Mouse (Mus musculus): Measurements from ENCODE around the gene Kpna1. TPM values are rescaled to one million over a fixed set of nuclear protein-coding genes. Genes with fewer than 3 reads are reported as not detected.
"Not testable (repeated sequence)": the region's sequence is repeated elsewhere in the genome, so short reads cannot be mapped to it uniquely, and the experiment has no call there.

Kpna1 gene
- polyA plus RNA-seq (2012; rRNA removed) (14.7 and 15.4 TPM in 2 replicates), polyA plus RNA-seq (2014; fragmentation: Nextera tagmentation; extraction: Ambion mirVana) (38.7 and 39.5 TPM in 2 replicates)

DNA sequence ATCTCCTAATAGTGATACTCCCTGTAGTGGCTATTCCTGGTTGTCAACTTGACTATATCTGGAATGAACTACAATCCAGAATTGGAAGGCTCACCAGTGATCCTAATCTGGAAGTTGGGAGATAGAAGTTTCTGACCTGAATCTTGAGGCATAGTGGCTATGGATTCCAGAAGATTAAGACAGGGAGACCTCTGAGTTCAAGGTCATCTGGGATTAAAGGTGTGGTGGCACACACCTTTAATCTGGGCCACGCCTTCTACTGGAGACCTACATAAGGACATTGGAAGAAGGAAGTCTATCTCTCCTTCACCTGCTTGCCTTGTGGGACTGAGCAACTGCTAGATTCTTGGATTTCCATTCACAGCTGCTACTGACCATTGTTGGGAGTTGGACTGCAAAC is at the start of gene Kpna1:
Gene Kpna1, plus strand, starts transcription at position 301 of the 400 bp plus-strand sequence.
- ATAC-seq (ENCODE audit: low FRiP score, low read depth); DNase-seq (ENCODE audit: low spot score): not testable (repeated sequence)
- 80% methylated on average over 1 of the region's 1 CpGs for WGBS

DNA sequence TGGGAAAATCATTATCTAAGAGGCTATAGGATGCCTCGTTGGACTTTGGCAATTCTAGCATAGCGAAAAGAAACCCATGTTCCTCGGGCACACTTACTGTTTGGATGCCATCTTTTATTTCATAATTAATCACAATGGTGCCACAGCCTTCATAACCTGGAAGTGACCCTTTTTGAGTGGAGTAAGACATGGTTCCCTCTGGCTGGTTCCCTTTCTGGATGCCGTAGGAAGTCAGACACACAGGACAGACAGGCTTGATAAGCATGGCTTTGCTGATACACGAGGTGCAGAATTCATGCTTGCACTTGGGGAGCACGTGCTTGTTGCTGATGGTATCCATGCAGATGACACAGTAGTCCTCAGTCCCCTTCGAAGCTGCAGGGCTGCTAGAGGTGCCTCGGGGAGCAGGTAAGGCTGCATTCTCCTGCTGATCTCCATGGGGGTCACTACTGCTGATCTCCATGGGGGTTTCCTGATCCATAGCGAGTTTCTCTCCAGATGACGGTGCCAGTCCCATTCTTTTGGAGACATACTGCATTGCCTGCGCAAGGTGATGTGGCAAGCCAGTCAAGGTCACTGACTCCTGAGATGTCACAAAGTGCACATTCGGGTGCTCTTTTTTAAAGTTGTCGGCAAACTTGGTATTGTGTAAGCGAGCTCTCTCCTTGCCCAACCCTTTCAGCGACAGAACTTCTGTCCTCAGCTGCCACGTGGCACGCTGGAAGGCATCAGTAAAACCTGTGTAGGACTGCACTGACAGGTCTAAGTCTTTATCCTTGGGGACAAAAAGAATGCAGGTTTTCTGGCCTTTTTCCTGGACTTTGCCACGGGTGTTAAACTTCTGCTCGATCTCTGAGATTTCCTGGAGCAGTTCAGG is 46.1 kb upstream of the Kpna1 start:
- H3K4me2 ChIP-seq (replicated peaks; ENCODE audit: low read depth, low read length, severe bottlenecking): no peak overlapping the region
- no peak overlapping the region for H3K4me3 ChIP-seq (replicated peaks; ENCODE audit: low read length)
- H3K4me1 ChIP-seq (ENCODE audit: control insufficient read depth, insufficient read depth, low read length): no peaks in the 10 kb centered on the region
- 81% methylated on average over 19 of the region's 19 CpGs for WGBS
- TF ChIP-seq POLR2A (IDR thresholded peaks at IDR 0.05; ENCODE audit: borderline replicate concordance, extremely low read depth, insufficient read depth, insufficient read length): no peak
- no peak overlapping the region for H3K9ac ChIP-seq (ENCODE audit: low read depth, low read length, severe bottlenecking)
- H3K27me3 ChIP-seq (ENCODE audit: control insufficient read depth, insufficient read depth, low read length): no peaks in the 10 kb centered on the region
- H3K9me3 ChIP-seq (ENCODE audit: control insufficient read depth, low read length): no peaks in the 10 kb centered on the region
- ATAC-seq (ENCODE audit: low FRiP score, low read depth): no peak
- H3K27ac ChIP-seq (replicated peaks; ENCODE audit: low read depth, low read length): no peak overlapping the region
- no peak for DNase-seq (ENCODE audit: low spot score)
- H3K36me3 ChIP-seq (ENCODE audit: control insufficient read depth, insufficient read depth, low read length): no peaks in the 10 kb centered on the region

More for the DNA sequence above, at the start of gene Kpna1:
- H3K27me3 ChIP-seq (ENCODE audit: control insufficient read depth, insufficient read depth, low read length); H3K27ac ChIP-seq (replicated peaks; ENCODE audit: low read depth, low read length); H3K4me1 ChIP-seq (ENCODE audit: control insufficient read depth, insufficient read depth, low read length); H3K9me3 ChIP-seq (ENCODE audit: control insufficient read depth, low read length); H3K36me3 ChIP-seq (ENCODE audit: control insufficient read depth, insufficient read depth, low read length); H3K4me3 ChIP-seq (replicated peaks; ENCODE audit: low read length); H3K9ac ChIP-seq (ENCODE audit: low read depth, low read length, severe bottlenecking); H3K4me2 ChIP-seq (replicated peaks; ENCODE audit: low read depth, low read length, severe bottlenecking): not testable (repeated sequence)

DNA sequence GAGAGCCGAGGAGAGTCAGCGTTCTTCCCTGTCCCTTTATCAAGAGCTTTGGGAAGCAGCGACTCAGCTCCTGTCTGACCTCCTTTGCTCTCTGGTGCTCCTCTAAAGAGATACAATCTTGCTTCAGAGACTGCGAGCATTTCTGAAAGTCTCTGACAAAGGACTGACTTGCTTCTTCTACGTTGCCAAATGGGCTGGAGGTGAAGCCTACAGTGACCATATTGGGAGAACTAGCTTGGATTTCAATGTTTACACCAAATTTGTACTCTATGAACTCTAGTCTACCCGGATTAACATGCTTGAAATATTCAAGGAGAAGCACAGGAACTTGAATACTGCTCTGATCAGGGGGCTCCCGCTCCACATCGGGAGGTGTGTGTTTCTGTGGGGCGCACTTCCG is 45.4 kb upstream of the Kpna1 start:
- WGBS: 86% methylated on average over 10 of the region's 10 CpGs

DNA sequence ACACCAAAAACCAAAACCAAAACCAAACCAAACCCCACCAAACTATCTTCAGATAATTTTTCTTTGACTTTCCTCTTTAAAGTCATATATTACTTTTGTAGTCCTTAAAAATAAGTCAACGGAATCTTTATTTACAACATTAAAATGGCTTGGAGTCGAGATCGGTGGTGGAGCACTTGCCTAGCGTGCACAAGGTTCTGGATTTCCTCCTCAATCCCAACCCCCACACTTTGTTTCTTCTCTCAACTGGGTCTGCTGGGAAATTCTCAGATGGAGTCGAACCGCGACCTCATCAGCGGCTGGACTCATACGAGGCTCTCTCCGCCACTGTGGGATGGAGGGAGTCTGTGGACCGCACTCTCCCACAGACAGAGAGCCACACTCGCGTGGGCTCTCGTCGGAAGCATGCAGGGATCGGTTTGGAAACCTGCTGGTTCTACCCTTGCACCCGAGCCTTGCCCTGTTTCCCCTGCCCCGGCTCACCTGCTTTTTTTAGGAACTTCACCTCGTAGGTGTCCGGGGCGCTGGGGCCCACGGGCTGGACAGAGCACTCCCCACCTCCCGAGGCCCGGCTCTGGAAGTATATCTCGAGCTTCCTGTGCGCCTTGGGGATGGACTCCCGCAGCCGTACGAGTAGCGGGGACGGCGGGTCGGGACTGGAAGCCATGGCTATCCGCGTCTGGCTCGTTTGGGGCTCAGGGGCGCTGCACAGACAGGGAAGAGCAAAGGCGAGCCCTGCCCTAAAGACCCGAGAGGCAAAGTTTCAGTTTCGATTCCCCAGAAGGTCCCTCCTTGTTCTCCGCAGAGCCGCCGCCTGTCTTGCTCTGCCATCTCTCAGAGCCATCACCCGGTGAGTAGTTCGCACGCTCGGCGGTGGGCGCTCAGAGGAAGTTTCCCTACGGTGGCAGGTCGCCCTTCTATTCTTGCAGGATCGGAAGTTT is 40.1 kb upstream of the Kpna1 start, which contains the start of the genes Parp9 and Dtx3l:
Gene Parp9, plus strand, starts transcription at position 260 of the 941 bp plus-strand sequence.
Gene Dtx3l, minus strand, starts transcription at position 941 of the 941 bp plus-strand sequence.
- H3K9me3 ChIP-seq (ENCODE audit: control insufficient read depth, low read length): no peaks in the 10 kb centered on the region
- peaks cover 6% of the 10 kb centered on the region; the same call in 1 of the 2 replicates for H3K4me1 ChIP-seq (ENCODE audit: control insufficient read depth, insufficient read depth, low read length)
- ATAC-seq (ENCODE audit: low FRiP score, low read depth): peak; percentile 78
- TF ChIP-seq POLR2A (IDR thresholded peaks at IDR 0.05; ENCODE audit: borderline replicate concordance, extremely low read depth, insufficient read depth, insufficient read length): 0 out of 2 replicates have a peak, but pooled peaks have one; percentile 25
- H3K4me3 ChIP-seq (replicated peaks; ENCODE audit: low read length): peak within 1 kb of the TSS; percentile 54
- peak within 1 kb of the TSS; percentile 78 for H3K4me2 ChIP-seq (replicated peaks; ENCODE audit: low read depth, low read length, severe bottlenecking)
- 2% methylated on average over 52 of the region's 52 CpGs for WGBS
- no peaks in the 10 kb centered on the region for H3K27me3 ChIP-seq (ENCODE audit: control insufficient read depth, insufficient read depth, low read length)
- H3K27ac ChIP-seq (replicated peaks; ENCODE audit: low read depth, low read length): no peak within 1 kb of the TSS
- DNase-seq (ENCODE audit: low spot score): peak; percentile 37
- no peaks in the 10 kb centered on the region for H3K36me3 ChIP-seq (ENCODE audit: control insufficient read depth, insufficient read depth, low read length)
- peak within 1 kb of the TSS; percentile 74 for H3K9ac ChIP-seq (ENCODE audit: low read depth, low read length, severe bottlenecking)

More for the DNA sequence above, 45.4 kb upstream of the Kpna1 start:
- Histone ChIP-seq H3K4me3 (replicated peaks; ENCODE audit: low read length) (no peak overlapping the region), H3K27me3 (ENCODE audit: control insufficient read depth, insufficient read depth, low read length) (no peaks in the 10 kb centered on the region), H3K9me3 (ENCODE audit: control insufficient read depth, low read length) (no peaks in the 10 kb centered on the region), H3K4me1 (ENCODE audit: control insufficient read depth, insufficient read depth, low read length) (no peaks in the 10 kb centered on the region), H3K36me3 (ENCODE audit: control insufficient read depth, insufficient read depth, low read length) (no peaks in the 10 kb centered on the region), H3K4me2 (replicated peaks; ENCODE audit: low read depth, low read length, severe bottlenecking) (no peak overlapping the region), H3K27ac (replicated peaks; ENCODE audit: low read depth, low read length) (no peak overlapping the region), H3K9ac (ENCODE audit: low read depth, low read length, severe bottlenecking) (no peak overlapping the region)
- TF ChIP-seq POLR2A (IDR thresholded peaks at IDR 0.05; ENCODE audit: borderline replicate concordance, extremely low read depth, insufficient read depth, insufficient read length): no peak
- DNase-seq (ENCODE audit: low spot score): no peak
- ATAC-seq (ENCODE audit: low FRiP score, low read depth): no peak

DNA sequence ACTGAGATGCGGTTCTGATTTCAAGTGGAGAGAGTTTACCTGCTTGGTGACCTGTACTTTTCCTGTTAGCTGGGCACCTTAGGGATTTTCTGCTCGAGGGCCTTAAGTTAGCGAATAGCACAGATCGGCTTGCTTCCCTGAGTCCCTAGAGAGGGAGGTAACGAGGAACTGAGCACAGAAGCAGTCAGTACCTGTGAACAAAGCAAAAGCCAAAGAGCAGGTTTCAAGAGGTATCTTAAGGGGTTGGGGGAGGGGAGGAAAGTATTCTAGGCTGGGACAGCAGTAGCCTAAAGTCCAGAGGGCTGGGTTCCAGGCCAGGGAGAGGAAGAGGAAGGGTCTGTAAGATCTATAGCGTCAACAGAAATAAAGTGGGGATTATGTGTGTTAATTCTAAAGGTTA is 39.3 kb upstream of the Kpna1 start:
- Histone ChIP-seq H3K36me3 (ENCODE audit: control insufficient read depth, insufficient read depth, low read length) (no peaks in the 10 kb centered on the region), H3K27ac (replicated peaks; ENCODE audit: low read depth, low read length) (no peak overlapping the region), H3K9ac (ENCODE audit: low read depth, low read length, severe bottlenecking) (peak overlapping the region; percentile 74), H3K4me1 (ENCODE audit: control insufficient read depth, insufficient read depth, low read length) (peaks cover 6% of the 10 kb centered on the region; the same call in 1 of the 2 replicates), H3K4me2 (replicated peaks; ENCODE audit: low read depth, low read length, severe bottlenecking) (peak overlapping the region; percentile 78), H3K27me3 (ENCODE audit: control insufficient read depth, insufficient read depth, low read length) (no peaks in the 10 kb centered on the region), H3K9me3 (ENCODE audit: control insufficient read depth, low read length) (no peaks in the 10 kb centered on the region), H3K4me3 (replicated peaks; ENCODE audit: low read length) (peak overlapping the region; percentile 54)
- no peak for ATAC-seq (ENCODE audit: low FRiP score, low read depth)
- TF ChIP-seq POLR2A (IDR thresholded peaks at IDR 0.05; ENCODE audit: borderline replicate concordance, extremely low read depth, insufficient read depth, insufficient read length): no peak
- 8% methylated on average over 6 of the region's 6 CpGs for WGBS
- peak; percentile 8 for DNase-seq (ENCODE audit: low spot score)
